Mouse (Mus musculus): ENCODE results near the gene Cenph.
A peak's percentile ranks its signal among the peaks of the same experiment; 100 is the strongest.
"Not testable (repeated sequence)": the region's sequence is repeated elsewhere in the genome, so short reads cannot be mapped to it uniquely, and the experiment has no call there.

Cenph gene

DNA sequence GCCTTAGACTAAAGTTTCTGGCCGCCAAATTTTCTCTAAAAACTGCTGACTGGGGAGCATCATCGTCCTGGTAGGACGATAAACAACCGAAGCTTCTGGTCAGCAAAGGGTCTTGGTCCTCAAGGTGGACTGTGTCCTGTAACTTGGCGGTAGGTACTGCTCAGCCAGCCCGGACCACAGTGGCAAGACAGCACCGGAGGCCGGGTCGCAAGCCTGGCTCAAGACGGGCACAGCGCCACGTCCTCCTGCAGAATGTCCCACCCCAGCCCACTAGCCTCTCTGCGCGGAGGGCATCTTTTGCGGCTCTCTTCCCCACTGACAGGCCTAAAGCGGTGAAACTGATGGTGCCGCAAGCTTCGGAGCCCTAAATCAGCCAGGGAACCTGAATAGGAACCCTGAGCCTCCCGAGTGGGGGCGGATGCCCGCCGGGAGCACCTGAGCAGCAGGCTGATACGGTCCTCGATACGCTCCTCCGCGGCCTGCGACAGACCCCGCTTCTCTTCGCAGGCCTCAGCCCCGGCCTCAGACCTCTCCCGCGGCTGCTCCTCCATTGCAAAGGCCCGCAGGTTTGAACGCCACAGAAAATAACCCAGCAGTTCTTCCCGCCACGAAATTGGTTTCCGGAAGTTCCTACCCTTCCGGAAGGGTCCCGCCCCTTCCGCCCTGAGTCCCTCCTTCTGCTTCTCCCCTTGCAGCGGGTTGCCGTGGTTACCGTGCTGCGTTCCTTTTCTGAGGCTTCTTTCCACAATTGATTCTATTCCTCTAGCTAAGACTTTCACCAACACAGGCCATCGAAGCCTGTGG, at the start of gene Cenph:
TSS of gene Cenph (minus strand) at position 648 of the 804 bp plus-strand sequence.
- DNase-seq (ENCODE audit: low spot score in 2 of 2): peak; percentile 65 to 68

DNA sequence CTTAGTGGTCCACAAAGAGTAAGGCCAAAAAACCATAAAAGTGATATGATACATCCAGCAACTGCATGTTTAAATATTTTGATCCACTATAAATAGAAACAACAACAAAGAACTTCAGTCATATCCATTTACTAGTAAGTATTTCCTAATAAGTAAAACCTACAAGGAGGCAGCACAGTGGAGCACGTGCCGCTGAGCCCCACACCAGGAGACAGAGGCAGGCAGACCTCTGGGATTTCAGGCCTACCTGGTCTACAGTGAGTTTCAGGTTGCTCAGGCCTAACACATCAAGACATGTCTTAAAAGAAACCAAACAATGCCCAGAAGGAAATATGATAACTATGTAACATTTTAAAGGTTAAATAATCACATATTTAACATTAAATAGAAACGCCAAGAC, 49.2 kb upstream of the Cenph start:
- no peak for DNase-seq (ENCODE audit: low spot score in 2 of 2)

DNA sequence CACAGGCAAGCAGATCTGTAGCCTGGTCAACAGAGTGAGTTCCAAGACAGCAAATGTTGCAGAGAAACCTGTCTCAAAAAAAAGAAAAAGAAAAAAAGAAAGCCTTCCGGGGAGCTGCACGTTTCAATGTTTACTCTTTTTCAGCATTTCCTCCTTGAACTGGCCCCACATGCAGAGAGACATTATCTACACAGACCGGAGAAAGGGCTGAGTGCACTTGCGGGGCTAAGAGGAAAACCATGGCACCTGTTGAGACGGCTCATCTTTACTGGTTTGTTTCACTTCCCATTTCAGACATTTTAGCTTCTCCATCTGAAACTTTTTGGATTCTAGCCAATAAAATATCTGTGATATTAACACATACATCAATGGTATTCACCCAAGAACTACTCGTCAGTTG, 48.6 kb upstream of the Cenph start:
- no peak for DNase-seq (ENCODE audit: low spot score in 2 of 2)

DNA sequence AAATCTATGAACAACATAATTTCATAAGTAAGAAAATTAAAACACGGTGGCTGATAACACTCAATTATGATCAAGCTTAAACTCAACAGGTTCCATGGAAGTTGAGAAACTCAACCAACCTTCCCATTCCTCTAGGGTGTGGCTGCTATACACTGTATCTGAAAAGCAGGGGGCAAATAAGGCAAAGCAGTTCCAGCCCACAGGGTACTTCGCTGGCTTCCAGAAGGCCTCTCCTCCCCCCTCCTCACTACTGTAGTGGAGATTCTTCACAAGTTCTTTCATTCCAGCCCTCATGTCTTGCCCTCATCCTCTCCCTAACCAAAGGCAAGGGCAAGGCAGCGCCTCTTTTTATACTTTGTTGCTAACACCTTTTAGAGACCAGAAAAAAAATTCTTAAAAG, 48.2 kb upstream of the Cenph start:
- DNase-seq (ENCODE audit: low spot score in 2 of 2): no peak

DNA sequence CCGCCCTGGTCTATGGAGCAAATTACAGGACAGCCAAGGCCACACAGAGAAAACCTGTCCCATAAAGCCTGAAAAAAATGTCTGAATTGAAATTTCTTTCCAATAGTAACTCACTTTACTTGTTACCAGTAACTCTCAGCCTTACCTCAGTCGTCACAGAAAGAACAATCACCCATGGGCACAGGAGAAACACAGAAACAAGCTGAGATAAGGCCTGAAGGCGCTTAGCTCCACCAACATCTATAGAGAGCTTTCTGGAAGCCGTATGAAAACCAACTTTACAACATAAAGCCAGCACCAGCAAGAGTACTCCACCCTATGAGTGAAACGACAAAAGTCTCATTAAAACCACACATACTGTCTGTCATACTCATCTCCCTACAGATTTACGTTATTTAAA, 38.8 kb upstream of the Cenph start:
- DNase-seq (ENCODE audit: low spot score in 2 of 2): no peak

DNA sequence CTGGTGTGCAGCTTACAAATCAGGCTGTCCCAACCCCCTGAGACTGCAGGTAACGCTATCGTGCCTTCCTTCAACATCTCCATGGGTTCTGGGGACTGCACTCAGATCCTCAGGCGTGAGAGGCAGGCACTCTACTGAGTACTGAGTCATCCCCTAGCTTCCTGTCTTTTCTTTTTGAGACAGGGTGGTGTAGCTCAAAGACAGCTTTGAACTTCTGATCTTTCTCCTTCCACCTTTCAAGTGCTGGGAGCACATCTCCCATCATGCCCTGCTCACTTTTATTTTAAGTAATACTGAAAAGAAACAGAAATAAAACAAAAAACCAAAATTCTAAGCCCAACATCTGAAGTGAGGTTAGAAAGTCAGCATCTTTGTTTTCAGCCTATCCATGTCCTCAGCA, 30.1 kb upstream of the Cenph start:
- no peak for DNase-seq (ENCODE audit: low spot score in 2 of 2)

DNA sequence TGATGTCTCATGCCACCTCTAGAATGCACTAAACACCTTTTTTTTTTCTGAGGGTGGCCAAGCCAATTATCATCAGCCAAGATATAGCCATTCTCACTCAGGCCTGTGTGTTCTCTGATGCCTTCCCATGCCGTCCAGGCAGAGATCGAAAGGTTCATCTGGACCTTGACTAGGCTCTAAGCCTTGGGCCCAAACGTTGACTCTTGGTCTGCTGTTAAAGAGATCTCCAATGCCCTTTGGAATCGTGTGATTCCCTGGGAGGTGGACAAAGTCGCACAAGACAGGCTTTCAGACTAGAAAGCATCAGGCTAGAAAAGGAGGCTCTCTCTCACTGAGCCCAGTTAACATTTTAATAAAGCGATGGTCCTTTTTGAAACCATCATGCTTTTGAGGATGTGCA, 21.5 kb upstream of the Cenph start:
- no peak for DNase-seq (ENCODE audit: low spot score in 2 of 2)

DNA sequence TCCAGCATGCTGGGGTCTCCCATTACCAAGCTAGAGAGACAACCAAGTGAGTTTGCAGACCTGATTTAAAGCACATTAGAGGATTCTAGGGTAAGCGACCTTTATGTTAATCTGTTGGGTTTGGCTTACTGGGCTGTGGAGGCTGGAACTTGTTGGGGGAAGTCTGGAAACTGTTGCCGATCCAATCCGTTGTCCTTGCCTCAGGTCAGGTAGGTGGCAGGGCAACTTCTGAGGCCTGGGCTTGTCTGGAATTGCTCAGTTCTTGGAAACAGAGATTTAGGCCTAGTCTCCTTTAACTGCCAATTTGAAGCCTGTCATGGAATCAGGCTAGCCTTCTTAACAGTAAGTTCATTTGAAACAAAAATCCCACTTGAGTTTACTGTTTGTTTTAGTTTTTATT, 13.4 kb upstream of the Cenph start:
- DNase-seq (ENCODE audit: low spot score in 2 of 2): no peak

DNA sequence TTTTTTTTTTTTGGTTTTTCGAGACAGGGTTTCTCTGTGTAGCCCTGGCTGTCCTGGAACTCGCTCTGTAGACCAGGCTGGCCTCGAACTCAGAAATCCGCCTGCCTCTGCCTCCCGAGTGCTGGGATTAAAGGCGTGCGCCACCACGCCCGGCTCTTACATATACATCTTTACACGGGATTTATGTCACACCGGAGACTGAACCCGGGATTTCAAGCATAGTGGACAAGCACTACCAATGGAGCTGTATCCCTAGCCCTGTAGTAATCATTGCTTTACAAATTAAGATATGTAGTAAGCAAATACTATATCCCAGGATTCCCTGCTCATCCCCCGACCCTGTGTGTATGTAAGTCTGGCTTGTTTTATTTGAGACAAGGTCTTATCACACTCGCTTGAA, 12.4 kb upstream of the Cenph start:
- DNase-seq (ENCODE audit: low spot score in 2 of 2): not testable (repeated sequence)

DNA sequence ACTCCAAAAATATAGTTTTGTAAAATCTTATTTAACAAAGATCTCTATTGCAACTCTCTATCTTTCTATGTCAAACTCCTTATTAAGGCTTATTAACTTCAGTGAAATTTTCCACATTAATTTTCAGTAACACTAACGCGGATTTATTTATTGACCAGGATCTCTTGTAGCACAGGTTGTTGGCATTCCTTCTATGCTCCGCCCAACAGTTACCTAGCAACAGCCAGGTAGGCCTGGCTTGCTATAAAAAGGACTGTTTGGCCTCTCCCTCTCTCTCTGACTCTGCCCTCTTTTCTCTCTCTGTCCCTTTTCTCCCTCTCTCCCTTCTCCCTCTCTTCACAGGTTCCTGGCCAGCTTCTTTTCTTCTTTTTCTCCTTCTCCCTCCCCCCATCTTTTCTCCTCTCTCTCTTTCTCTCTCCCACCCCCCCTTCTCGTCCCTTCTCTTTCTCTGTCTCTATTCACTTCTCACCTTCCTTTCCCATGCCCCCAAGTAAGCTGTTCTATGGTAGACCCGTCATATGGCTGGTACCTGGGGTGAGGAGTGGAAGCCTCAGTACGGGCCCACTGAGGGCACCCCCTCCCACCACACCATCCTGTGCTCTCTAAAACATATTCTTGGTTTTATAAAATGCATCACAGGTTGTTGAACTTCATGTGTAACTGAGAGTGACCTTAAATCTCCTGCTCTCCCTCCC, 11.8 kb upstream of the Cenph start:
- DNase-seq (ENCODE audit: low spot score in 2 of 2): no peak

DNA sequence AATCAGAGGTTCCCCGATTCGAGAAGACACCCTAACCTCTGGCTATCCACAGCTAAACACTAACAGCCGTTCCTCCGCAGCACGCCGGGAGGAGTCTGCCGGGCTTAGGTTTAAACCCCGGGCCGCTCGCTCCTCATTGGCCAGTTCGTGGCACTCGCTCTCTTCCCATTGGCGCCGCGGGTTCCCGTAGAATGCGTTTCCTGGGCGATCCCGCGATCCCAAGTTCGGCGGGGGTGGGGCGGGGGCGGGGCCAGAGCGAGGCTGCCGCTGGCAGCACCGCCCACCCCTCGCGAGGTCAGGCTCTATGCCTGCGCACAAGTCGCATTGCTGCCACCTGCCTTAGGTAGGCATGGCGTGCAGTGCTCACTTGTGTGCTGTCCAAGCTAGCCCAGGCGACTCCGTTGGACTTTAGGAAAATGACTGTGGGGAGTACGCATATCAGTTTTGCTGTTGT, 10.7 kb upstream of the Cenph start, which contains the start of gene Ccnb1:
TSS of gene Ccnb1 (minus strand) at position 157 of the 454 bp plus-strand sequence.
- peak; percentile 81 to 88 for DNase-seq (ENCODE audit: low spot score in 2 of 2)

DNA sequence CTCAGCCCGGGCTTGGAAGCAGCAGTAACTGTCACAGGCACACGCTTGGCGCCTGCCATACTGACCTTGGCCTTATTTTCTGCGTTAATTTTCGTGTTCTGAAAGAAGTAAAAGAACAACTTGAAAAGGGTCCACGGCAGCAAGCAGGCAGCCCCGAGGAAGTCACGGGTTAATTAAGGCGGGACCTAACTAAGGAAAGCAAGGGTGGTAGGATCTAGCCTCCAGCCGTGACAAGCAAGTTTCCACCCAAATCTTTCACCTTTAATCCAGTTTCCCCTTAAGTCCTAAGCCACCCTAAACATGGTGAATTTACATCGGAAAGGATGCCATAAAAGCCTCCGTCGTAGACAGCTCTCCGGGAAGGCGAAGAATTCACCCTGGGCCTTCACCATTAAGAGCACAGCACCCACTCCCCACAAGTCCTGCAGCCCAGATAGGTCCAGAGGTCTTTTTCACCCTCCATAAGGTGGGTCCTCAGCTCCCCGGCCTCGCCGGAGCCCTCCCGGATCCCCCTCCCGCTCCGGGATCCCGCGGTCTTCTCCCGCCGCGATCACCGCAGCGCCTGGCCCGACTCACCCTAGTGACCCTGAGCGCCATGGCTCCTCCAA, 10.2 kb upstream of the Cenph start:
- DNase-seq (ENCODE audit: low spot score in 2 of 2): no peak

DNA sequence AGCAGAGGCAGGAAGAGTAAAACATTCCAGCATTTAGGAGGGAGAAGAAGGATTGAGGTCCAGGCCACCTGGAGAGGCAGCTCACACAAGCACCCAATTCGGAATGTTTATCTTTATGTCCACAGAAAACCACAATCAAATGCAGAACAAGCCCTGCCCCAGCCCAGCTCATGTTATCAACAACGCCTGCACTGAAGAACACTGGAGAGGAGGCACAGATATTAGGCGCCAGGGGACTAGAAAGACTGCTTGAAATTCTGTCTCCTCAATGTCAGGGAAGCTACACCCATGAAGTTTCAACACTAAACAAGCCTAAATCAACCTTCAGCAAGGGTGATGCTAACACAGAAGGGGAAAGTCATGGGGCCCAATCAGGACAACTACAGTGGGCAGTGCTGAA, 1.8 kb upstream of the Cenph start:
- DNase-seq (ENCODE audit: low spot score in 2 of 2): no peak

DNA sequence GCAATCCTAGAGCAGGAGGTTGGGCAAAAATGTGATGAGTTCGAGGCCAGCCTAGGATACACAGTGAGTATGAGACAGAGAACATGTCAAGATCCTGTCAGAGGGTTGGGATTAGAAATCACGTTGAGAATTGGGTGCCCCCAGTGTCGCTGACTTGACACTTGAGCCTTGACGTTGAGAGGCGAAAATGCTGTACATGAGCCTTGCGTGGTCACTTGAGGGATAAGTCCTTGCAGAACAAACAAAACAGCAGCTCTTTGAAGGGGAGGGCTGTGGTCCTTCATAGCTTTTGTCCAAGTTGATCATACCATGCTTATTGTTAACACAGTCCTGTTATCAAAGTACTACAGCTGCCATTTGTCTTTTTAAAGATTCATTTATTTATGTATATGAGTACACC, 1.0 kb upstream of the Cenph start:
- DNase-seq (ENCODE audit: low spot score in 2 of 2): no peak

DNA sequence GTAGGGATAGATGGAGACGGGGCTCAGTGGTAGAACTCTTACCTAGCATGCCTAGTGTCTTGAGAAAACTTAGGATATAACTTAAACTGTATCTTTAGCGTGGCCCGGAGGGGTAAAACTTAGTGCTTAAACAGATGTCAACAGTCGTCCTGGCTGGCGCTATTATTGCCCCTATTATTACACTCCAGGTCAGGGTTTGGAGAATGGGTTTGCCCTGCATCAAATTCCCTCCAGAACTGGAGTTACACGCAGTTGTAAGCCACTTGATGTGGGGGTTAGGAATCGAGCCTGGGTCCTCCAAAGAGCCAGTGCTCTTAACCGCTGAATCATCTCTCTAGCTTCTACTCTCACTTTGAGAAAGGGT, 339 bp upstream of the Cenph start:
- DNase-seq (ENCODE audit: low spot score in 2 of 2): no peak

DNA sequence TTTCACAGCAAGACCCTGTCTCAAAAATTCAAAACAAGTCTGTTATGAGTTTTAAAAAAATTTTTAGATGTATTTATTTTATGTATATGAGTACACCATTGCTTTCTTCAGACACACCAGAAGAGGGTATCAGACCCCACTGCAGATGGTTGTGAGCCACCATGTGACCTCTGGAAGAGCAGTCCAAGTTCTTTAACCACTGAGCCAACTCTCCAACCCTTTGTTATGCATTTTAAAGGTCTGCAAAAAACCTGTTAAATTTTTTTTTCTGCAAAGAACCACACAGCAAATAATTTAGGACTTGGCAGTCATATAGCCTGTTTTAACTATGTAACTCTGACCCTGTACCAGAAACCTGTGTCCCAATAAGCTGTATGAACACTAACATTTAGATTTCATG, 995 bp downstream of the Cenph start:
- no peak for DNase-seq (ENCODE audit: low spot score in 2 of 2)

DNA sequence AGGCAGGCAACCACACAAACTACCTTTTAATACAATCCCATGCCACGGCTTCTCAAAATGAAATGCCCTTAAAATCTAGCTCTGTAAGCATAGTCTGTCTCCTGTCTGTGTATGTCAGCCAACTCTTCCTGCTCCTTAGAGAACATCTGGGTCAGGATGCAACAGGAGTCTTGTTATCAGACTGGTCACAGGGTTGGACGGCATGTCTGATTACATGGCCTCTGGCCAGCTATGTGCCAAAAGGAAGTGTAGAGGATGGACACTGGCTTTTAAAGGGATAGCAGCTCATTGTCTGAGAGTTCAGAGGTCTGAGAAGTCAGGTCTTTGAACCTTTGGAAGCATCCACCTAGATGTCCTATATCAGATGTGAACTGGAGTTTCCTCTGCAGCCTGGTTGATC, 20.4 kb downstream of the Cenph start:
- no peak for DNase-seq (ENCODE audit: low spot score in 2 of 2)

DNA sequence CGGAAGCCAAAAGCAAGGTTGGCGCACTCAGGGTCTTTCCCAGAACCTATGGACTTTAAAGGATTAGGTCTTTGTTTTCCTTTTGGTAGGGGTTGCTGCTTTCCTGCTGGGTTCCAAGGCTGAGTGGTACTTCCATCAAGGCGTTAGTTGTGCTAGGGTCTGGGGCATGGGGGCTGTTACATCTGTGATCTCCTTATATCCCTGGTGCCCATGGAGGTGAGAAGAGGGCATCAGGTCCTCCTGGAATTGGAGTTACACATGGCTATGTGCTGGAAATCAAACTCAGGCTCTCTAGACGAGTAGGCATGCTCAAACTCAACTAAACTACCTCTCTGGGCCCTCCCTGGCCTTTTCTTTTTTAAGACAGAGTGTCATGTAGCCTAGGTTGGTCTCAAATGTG, 21.5 kb downstream of the Cenph start:
- DNase-seq (ENCODE audit: low spot score in 2 of 2): no peak

DNA sequence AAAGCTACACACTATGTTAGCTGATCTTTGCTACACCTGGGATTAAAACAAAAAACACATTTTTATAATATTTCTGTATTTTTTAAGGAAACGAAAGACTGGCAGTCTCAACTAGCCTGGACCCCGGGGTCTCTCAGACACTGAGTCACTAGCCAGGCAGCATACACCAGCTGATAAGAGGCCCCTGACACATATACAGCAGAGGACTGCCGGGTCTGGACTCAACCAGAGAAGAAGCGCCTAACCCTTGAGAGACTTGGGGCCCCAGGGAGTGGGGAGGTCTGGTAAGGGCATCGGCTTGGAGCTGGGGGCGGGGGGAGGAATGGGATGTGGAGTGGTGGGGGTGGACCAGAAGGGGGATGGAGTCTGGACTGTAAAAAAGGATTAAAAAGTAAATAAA, 22.7 kb downstream of the Cenph start:
- DNase-seq (ENCODE audit: low spot score in 2 of 2): no peak

DNA sequence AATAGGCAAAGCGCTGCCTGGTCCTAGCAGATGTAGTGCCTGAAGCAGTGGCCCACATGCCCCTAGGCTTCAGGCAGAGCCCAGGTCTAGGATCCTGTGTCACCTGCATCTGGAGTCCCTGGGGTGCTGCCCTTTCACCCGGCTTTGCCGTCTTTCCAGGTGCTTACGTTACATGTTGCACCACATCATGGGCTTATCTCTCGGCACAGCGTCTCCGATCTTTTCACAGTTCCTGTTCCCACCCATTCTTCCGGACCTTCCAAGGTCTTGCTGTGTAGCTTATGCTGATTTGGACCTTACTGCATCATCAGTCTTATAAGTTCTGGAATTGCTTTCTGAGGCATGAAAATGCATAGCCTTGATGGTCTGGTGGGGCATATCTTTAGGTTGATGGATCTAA, 23.2 kb downstream of the Cenph start:
- no peak for DNase-seq (ENCODE audit: low spot score in 2 of 2)

DNA sequence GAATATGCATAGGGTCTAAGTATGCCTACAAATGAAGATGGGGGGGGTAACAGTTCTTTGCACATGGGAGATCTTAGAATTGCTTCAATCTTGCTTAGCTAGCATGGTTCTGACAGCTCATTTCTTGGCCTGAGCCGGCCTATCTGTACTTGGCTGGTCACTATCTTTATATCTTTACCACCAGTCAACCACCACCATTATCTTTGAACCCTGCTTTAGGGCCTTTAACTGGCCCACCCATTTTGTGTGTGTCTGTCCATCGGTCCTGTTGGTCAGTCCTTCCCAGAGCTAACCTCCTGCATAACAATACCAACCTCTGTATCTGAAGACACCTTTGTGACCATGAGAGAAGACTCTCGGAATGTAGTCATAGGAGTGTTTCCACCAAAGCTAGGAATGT, 24.3 kb downstream of the Cenph start:
- no peak for DNase-seq (ENCODE audit: low spot score in 2 of 2)

DNA sequence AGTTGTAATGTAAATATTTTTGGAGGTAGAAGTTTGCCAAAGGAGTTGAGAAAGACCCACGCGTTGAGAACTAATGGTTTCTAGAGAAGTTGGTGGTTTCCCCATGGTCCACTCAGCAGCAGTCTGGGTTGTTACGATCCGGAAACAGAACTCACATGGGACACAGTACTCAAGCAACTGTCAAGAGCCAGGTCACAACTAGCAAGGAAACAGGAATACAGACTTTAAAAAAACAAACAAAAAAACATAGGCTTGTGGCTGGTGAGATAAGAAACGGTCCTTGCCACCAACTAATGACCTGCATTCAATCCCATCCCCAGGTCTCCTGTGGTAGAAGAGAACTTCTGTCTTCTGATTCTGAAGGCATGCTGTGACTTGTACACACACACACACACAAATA, 24.9 kb downstream of the Cenph start:
- DNase-seq (ENCODE audit: low spot score in 2 of 2): no peak

DNA sequence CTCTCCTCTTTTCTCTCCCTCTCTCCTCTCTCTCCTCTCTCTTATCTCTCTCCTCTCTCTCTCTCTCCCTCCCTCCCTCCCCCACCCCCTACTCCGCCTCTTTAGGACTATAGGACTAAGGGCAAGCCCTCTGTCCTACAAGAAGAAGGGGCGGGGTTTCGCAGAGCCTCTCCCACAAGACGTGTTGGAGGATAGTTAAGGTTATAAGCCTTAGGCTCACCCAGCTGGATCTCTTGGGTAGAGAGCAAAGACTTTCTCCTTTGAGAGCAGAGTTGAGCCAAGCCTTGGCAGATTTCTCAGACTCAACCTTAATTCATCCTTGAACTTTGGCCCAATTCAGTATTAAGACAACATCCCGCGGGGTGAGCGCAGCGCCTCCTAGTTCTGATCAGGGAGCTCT, 27.1 kb downstream of the Cenph start:
- DNase-seq (ENCODE audit: low spot score in 2 of 2): no peak

Measured in urinary bladder, adult 18-20 months (tissue).